Mouse (Mus musculus) embryonic facial prominence, embryonic 12.5 days (tissue): ENCODE measurements around the gene Mpv17l. TPM values are rescaled to one million over a fixed set of nuclear protein-coding genes. Genes with fewer than 3 reads are reported as not detected.
A peak's percentile ranks its signal among the peaks of the same experiment; 100 is the strongest.
"Not testable (repeated sequence)": the region's sequence is repeated elsewhere in the genome, so short reads cannot be mapped to it uniquely, and the experiment has no call there.

Experiments used
- ATAC-seq: fragments of 200-750 bp; cut with Nextera tagmentation; 2 replicates; pipeline ENCODE4 v1.8.0; 2017; ENCODE audit not compliant: insufficient number of reproducible peaks, insufficient read depth, low FRiP score, low TSS enrichment
- H3K27ac ChIP-seq: fragments of 300-500 bp; sonication (generic); 2 replicates; pipeline ENCODE4 v1.5.1; 2016; ENCODE audit warnings: mild to moderate bottlenecking
- H3K27me3 ChIP-seq: fragments of 300-500 bp; sonication (generic); 2 replicates; pipeline ENCODE4 v1.6.1; 2016; ENCODE audit warnings: mild to moderate bottlenecking, moderate library complexity
- H3K36me3 ChIP-seq: fragments of 300-500 bp; sonication (generic); 2 replicates; pipeline ENCODE4 v1.6.1; 2016; ENCODE audit warnings: mild to moderate bottlenecking
- H3K4me1 ChIP-seq: fragments of 300-500 bp; sonication (generic); 2 replicates; pipeline ENCODE4 v1.6.1; 2016
- H3K4me2 ChIP-seq: fragments of 300-500 bp; sonication (generic); replicated peaks from 2 replicates; pipeline ENCODE4 v1.6.1; 2016; ENCODE audit warnings: mild to moderate bottlenecking, moderate library complexity
- H3K4me3 ChIP-seq: fragments of 300-500 bp; sonication (generic); 2 replicates; pipeline ENCODE4 v1.5.1; 2016; ENCODE audit warnings: mild to moderate bottlenecking
- H3K9ac ChIP-seq: fragments of 300-500 bp; sonication (generic); 2 replicates; pipeline ENCODE4 v1.6.1; 2016; ENCODE audit warnings: mild to moderate bottlenecking, moderate library complexity
- H3K9me3 ChIP-seq: fragments of 300-500 bp; sonication (generic); 2 replicates; pipeline ENCODE4 v1.6.1; 2016; ENCODE audit warnings: mild to moderate bottlenecking, moderate library complexity
- WGBS: fragments of 180-500 bp; shearing (Covaris S2); methylation state at CpG from one replicate; pipeline ENCODE4 v1.1.7; 2016; 5-methylcytosine and 5-hydroxymethylcytosine counted together
- polyA plus RNA-seq: library from polyadenylated mRNA; unstranded; fragments of >200 nt; fragmentation: Nextera tagmentation; extraction: Ambion mirVana; gene quantifications from 2 replicates; pipeline ENCODE4 v1.2.1, GENCODE M21; 2016

Gene Mpv17l
- polyA plus RNA-seq, 1 experiment from 2014 or later = 3.7 TPM

GRCm38 (mm10) chr16:13896357-13896756 lies 6.6 kb upstream of the Mpv17l start:
- WGBS = 88% methylated on average over 3 of the region's 3 CpGs
- H3K27me3 ChIP-seq = no peaks in the 10 kb centered on the region
- ATAC-seq = no peak
- H3K9me3 ChIP-seq = no peaks in the 10 kb centered on the region
- no peaks in the 10 kb centered on the region for H3K36me3 ChIP-seq
- no peak overlapping the region for H3K9ac ChIP-seq
- H3K27ac ChIP-seq = no peak overlapping the region
- H3K4me2 ChIP-seq = no peak overlapping the region
- H3K4me1 ChIP-seq = peaks cover 1% of the 10 kb centered on the region
- no peak overlapping the region for H3K4me3 ChIP-seq

DNA sequence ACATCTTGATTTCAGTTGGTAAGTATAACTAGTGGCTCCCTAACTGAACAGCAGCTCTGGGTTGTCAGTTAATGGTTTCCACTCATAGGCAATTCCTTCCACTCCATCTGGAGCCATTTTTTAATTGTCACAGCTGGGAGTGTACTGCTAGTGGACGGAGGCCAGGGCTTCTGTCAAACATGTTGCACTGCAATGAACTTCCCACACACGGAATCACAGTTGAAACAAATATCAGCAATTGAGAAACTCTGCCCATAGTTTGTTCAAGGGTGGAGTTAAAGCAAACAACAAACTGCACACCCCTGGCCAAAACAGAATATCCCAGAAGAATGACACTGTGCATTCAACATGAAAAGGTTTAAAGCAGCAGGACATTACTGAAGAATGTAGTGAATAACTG lies 4.0 kb upstream of the Mpv17l start:
- no peaks in the 10 kb centered on the region for H3K9me3 ChIP-seq
- 59% methylated on average over 2 of the region's 2 CpGs for WGBS
- no peaks in the 10 kb centered on the region for H3K36me3 ChIP-seq
- no peak for ATAC-seq
- H3K27me3 ChIP-seq = no peaks in the 10 kb centered on the region
- no peak overlapping the region for H3K27ac ChIP-seq
- H3K9ac ChIP-seq = no peak overlapping the region
- peaks cover 9% of the 10 kb centered on the region for H3K4me1 ChIP-seq
- H3K4me2 ChIP-seq = no peak overlapping the region
- no peak overlapping the region for H3K4me3 ChIP-seq

DNA sequence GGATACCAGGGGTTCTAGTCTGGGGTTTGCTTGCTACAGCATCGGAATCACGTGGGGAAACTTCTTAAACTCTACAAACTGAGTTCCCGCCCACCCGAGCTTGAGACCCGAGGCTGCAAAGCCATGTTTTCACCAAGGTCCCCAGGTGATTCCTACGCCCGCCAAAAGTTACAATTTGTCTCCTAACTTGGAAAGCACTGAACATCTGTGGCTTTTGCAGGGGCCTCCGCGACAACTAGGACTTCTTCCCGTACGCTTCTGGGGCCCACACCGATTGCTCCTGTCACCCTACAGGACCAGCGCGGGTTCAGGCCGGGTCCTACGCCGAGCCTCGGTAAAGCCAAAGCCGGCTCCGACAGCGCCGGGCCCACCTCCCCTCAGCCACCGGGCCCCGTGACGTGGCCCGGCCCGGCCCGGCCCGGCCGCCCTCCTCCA lies 547 bp upstream of the Mpv17l start:
- Histone ChIP-seq H3K4me1 (peaks cover 9% of the 10 kb centered on the region), H3K9me3 (no peaks in the 10 kb centered on the region), H3K27me3 (no peaks in the 10 kb centered on the region), H3K4me3 (peak overlapping the region; percentile 86), H3K4me2 (peak overlapping the region; percentile 76), H3K27ac (peak overlapping the region; percentile 81), H3K9ac (peak overlapping the region; percentile 90), H3K36me3 (no peaks in the 10 kb centered on the region)
- WGBS = under 1% methylated on average over 30 of the region's 30 CpGs
- ATAC-seq = no peak; the same call in none of the 2 replicates

DNA sequence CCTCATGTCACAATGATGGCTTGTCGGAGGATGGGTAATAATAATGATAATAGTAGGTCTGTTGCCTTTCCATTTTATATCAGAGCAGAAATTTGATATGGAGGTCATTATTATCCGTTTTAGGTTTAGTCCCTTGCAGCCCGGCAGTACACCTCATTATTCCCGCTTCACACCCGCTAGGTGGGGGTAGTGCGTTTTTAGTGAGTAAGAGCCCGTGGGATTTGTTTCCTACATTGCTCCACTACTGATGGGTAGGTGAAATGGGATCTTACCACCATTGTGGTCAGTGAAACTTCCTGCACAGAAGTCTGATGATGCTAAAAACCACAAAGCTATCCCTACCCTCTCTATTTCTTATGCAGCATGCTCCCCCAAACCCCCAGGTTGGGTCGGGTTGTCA lies 527 bp downstream of the Mpv17l start:
- peak overlapping the region; percentile 81 for H3K27ac ChIP-seq
- no peaks in the 10 kb centered on the region for H3K9me3 ChIP-seq
- 6% methylated on average over 8 of the region's 8 CpGs for WGBS
- peak; percentile 73 for ATAC-seq
- no peaks in the 10 kb centered on the region for H3K36me3 ChIP-seq
- peak overlapping the region; percentile 86 for H3K4me3 ChIP-seq
- no peaks in the 10 kb centered on the region for H3K27me3 ChIP-seq
- H3K4me1 ChIP-seq = peaks cover 9% of the 10 kb centered on the region
- H3K9ac ChIP-seq = peak overlapping the region; percentile 90
- peak overlapping the region; percentile 76 for H3K4me2 ChIP-seq

DNA sequence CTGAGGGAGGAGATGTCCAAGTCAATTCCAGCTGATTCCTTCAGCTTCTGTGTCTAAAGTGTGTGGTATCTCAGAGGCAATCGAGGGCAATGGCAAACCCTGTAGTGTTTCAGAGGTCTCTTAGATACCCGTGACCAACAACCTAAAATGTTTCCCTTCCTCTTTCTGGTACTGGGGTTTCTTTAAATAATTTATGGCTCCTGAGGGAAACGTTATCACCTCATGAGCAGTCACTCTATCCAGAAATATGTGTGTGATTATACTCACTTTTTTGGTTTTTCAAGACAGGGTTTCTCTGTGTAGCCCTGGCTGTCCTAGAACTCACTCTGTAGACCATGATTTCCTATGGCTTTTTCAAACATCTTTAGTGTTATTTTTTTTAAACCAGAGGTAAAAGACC lies 4.3 kb downstream of the Mpv17l start:
- H3K9me3 ChIP-seq = no peaks in the 10 kb centered on the region
- no peaks in the 10 kb centered on the region for H3K4me1 ChIP-seq
- H3K4me2 ChIP-seq = no peak overlapping the region
- H3K27me3 ChIP-seq = no peaks in the 10 kb centered on the region
- H3K36me3 ChIP-seq = no peaks in the 10 kb centered on the region
- no peak for ATAC-seq
- WGBS = 82% methylated on average over 3 of the region's 3 CpGs
- H3K4me3 ChIP-seq = no peak overlapping the region
- H3K9ac ChIP-seq = no peak overlapping the region
- H3K27ac ChIP-seq = no peak overlapping the region

GRCm38 (mm10) chr16:13920093-13920492 lies 17.1 kb downstream of the Mpv17l start:
- H3K27ac ChIP-seq = no peak overlapping the region
- no peak for ATAC-seq
- no peaks in the 10 kb centered on the region for H3K4me1 ChIP-seq
- no peaks in the 10 kb centered on the region for H3K36me3 ChIP-seq
- H3K4me2 ChIP-seq = no peak overlapping the region
- H3K4me3 ChIP-seq = no peak overlapping the region
- H3K9me3 ChIP-seq = 0 out of 2 replicates have a peak, but pooled peaks cover 3% of the 10 kb centered on the region
- WGBS = 89% methylated on average over 5 of the region's 5 CpGs
- H3K9ac ChIP-seq = no peak overlapping the region
- no peaks in the 10 kb centered on the region for H3K27me3 ChIP-seq

DNA sequence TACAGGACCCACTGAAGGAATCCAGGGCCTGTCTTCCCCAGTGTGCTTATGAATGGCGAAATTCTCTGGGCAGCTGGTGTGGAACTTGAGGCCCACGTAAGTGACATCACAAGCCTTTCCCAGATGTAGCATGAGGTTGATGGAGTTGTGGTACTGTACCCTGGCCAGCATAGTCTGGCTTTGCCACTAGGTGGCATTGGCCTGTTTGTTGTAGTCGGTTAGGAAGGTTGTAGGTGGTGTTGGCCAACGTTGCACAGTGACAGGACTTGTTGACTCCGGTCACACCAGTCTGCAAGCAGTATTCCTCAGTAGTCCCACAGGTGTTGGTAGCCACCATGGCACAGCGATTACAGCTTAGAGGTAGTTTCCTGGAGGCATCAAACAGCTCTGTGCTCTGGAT lies 18.1 kb downstream of the Mpv17l start:
- ATAC-seq = no peak
- H3K27ac ChIP-seq = no peak overlapping the region
- 90% methylated on average over 6 of the region's 6 CpGs for WGBS
- H3K9ac ChIP-seq = no peak overlapping the region
- H3K4me3 ChIP-seq = no peak overlapping the region
- no peaks in the 10 kb centered on the region for H3K4me1 ChIP-seq
- H3K27me3 ChIP-seq = no peaks in the 10 kb centered on the region
- 0 out of 2 replicates have a peak, but pooled peaks cover 3% of the 10 kb centered on the region for H3K9me3 ChIP-seq
- no peaks in the 10 kb centered on the region for H3K36me3 ChIP-seq
- no peak overlapping the region for H3K4me2 ChIP-seq

DNA sequence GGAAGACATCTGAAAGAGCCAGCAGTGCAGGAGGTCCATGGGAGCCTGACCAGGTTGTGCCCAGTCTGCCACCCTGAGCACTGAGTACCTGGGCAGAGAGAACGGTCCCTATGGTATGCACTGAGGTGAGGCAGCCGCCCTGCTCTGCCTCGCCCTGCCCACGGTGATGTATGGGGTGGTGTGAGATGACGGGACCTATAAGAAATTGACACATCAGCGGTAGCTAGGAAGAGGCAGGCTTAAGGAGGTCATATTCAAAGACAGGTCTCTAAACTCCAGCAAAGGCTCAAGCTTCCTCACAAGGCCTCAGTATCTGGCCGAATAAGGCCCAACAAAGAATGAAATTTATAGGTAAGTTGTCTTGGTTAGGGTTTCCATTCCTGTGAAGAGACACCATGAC lies 18.8 kb downstream of the Mpv17l start:
- no peaks in the 10 kb centered on the region for H3K36me3 ChIP-seq
- no peaks in the 10 kb centered on the region for H3K4me1 ChIP-seq
- H3K9ac ChIP-seq = no peak overlapping the region
- no peak overlapping the region for H3K27ac ChIP-seq
- no peaks in the 10 kb centered on the region for H3K27me3 ChIP-seq
- 95% methylated on average over 7 of the region's 7 CpGs for WGBS
- H3K4me3 ChIP-seq = no peak overlapping the region
- 0 out of 2 replicates have a peak, but pooled peaks cover 3% of the 10 kb centered on the region for H3K9me3 ChIP-seq
- no peak overlapping the region for H3K4me2 ChIP-seq
- no peak for ATAC-seq

GRCm38 (mm10) chr16:13922499-13922898 lies 19.5 kb downstream of the Mpv17l start:
- H3K4me2 ChIP-seq, H3K9ac ChIP-seq, H3K9me3 ChIP-seq, H3K27ac ChIP-seq, ATAC-seq, H3K4me3 ChIP-seq, H3K4me1 ChIP-seq, H3K36me3 ChIP-seq, H3K27me3 ChIP-seq: not testable (repeated sequence)
- WGBS = 89% methylated on average over 3 of the region's 3 CpGs

DNA sequence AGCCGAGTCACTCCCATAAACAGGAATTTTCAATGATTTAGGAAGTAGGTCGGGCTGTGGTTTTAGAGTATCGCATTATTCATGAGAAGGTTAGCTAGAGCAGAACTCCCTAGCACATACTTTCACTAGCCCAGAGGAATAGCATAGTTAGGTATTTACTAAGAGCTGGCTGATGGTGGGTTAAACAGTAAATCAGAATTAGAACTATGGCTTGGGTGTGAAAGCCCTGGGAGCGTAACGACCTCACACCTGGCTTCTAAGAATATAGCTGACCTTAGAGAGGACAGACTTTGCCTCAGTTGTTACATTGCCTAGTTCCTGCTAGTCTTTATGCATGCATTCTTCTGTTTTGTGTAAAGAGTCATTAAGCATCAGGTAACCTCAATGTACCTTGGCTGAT lies 20.0 kb downstream of the Mpv17l start:
- not testable (repeated sequence) for H3K4me3 ChIP-seq, H3K27ac ChIP-seq, H3K9ac ChIP-seq, H3K4me1 ChIP-seq, H3K4me2 ChIP-seq, H3K27me3 ChIP-seq, ATAC-seq, H3K9me3 ChIP-seq, H3K36me3 ChIP-seq
- 96% methylated on average over 5 of the region's 5 CpGs for WGBS

- H3K4me1 ChIP-seq = no peaks in the 10 kb centered on the region
- ATAC-seq = no peak
- H3K9ac ChIP-seq = no peak overlapping the region
- H3K36me3 ChIP-seq = no peaks in the 10 kb centered on the region
- H3K27ac ChIP-seq = no peak overlapping the region
- H3K9me3 ChIP-seq = no peaks in the 10 kb centered on the region
- H3K4me3 ChIP-seq = no peak overlapping the region
- 88% methylated on average over 4 of the region's 4 CpGs for WGBS
- no peaks in the 10 kb centered on the region for H3K27me3 ChIP-seq
- no peak overlapping the region for H3K4me2 ChIP-seq
These were observed 24.6 kb downstream of the Mpv17l start for GRCm38 (mm10) chr16:13927456-13928075.

DNA sequence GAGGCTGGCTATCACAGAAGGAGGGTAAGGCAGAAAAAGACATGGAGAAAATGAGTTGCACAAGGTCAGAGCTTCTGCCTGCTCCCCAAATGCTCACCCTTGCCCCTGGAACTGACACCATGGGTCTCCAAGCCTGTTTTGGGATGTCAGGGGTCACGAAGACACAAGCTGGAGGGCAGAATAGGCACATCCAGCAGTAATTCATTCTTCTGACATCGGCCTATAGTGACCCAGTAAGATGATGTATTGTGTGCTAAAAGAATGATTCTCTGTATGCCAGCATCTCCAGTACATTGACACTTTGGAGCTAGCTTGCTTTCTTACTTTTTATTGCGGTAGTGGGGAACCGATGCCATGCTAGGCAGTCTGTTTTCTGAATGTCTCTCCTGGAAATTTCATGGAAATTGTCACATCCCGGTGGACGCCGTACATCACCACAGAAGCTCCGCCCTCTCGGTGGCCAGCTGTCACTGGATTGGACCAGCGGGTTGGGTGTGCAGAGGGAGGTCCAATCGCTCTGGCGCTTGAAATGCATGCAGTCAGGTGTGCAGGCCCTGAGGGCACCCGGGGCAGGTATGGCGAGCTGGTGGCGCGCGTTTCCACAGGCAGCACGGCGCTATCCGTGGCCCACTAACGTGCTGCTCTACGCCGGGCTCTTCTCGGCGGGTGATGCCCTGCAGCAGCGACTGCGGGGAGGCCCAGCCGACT lies 37.3 kb downstream of the Mpv17l start:
- no peaks in the 10 kb centered on the region for H3K9me3 ChIP-seq
- no peak overlapping the region for H3K27ac ChIP-seq

More for the DNA sequence above, 37.3 kb downstream of the Mpv17l start:
- Histone ChIP-seq H3K4me3 (peak overlapping the region; percentile 62), H3K27me3 (peaks cover 4% of the 10 kb centered on the region), H3K36me3 (no peaks in the 10 kb centered on the region), H3K9ac (peak overlapping the region; percentile 63), H3K4me1 (peaks cover 9% of the 10 kb centered on the region; the same call in 1 of the 2 replicates), H3K4me2 (peak overlapping the region; percentile 99)
- peak; percentile 92 for ATAC-seq
- WGBS = 4% methylated on average over 28 of the region's 28 CpGs
